Mouse (Mus musculus) heart, embryonic 14.5 days (tissue): ENCODE measurements around the gene Ptpra. TPM values are rescaled to one million over a fixed set of nuclear protein-coding genes. Genes with fewer than 3 reads are reported as not detected.

Experiments used
- ATAC-seq: fragments of 200-750 bp; cut with Nextera tagmentation; 2 replicates; pipeline ENCODE4 v1.8.0; 2017; ENCODE audit warnings: low read depth, moderate TSS enrichment; ENCODE audit not compliant: insufficient number of reproducible peaks, insufficient read depth, low FRiP score
- H3K27ac ChIP-seq, 2 experiments: fragments of 200-500 bp in 1 of 2; fragments of 300-500 bp in 1 of 2; sonication (generic) in 1 of 2; replicated peaks in 1 of 2; 2 replicates each; pipeline ENCODE4 v1.5.1; 2012 to 2014; ENCODE audit warnings: low read depth in 2 of 2, low read length in 2 of 2, control low read depth in 1 of 2, mild to moderate bottlenecking in 1 of 2, mixed read lengths in 1 of 2; ENCODE audit not compliant: control insufficient read depth in 1 of 2, insufficient read depth in 1 of 2
- H3K27me3 ChIP-seq: fragments of 300-500 bp; sonication (generic); 2 replicates; pipeline ENCODE4 v1.6.1; 2014; ENCODE audit warnings: mild to moderate bottlenecking, low read length, control low read depth; ENCODE audit not compliant: control insufficient read depth, insufficient read depth
- H3K36me3 ChIP-seq: fragments of 300-500 bp; sonication (generic); 2 replicates; pipeline ENCODE4 v1.6.1; 2014; ENCODE audit warnings: mild to moderate bottlenecking, control low read depth, low read length, mixed read lengths; ENCODE audit not compliant: control insufficient read depth, insufficient read depth
- H3K4me1 ChIP-seq, 2 experiments: fragments of 200-500 bp in 1 of 2; fragments of 300-500 bp in 1 of 2; sonication (generic) in 1 of 2; 2 replicates each; pipeline ENCODE4 v1.6.1; 2012 to 2014; ENCODE audit warnings: low read length in 2 of 2, control low read depth in 1 of 2, mixed read lengths in 1 of 2; ENCODE audit not compliant: control insufficient read depth in 2 of 2, insufficient read depth in 2 of 2
- H3K4me2 ChIP-seq: fragments of 300-500 bp; sonication (generic); 2 replicates; pipeline ENCODE4 v1.6.1; 2014; ENCODE audit warnings: mild to moderate bottlenecking, low read length
- H3K4me3 ChIP-seq, 2 experiments: fragments of 200-500 bp in 1 of 2; fragments of 300-500 bp in 1 of 2; sonication (generic) in 1 of 2; 2 replicates each; pipeline ENCODE4 v1.5.1; 2012 to 2014; ENCODE audit warnings: low read length in 2 of 2, mild to moderate bottlenecking in 2 of 2, control low read depth in 1 of 2, low read depth in 1 of 2, moderate library complexity in 1 of 2; ENCODE audit not compliant: control insufficient read depth in 1 of 2, insufficient read depth in 1 of 2
- H3K9ac ChIP-seq: fragments of 300-500 bp; sonication (generic); 2 replicates; pipeline ENCODE4 v1.6.1; 2014; ENCODE audit warnings: mild to moderate bottlenecking, low read length
- H3K9me3 ChIP-seq: fragments of 300-500 bp; sonication (generic); 2 replicates; pipeline ENCODE4 v1.6.1; 2016; ENCODE audit warnings: low read length, control low read depth; ENCODE audit not compliant: control insufficient read depth
- WGBS: fragments of 180-500 bp; shearing (Covaris S2); extraction: QIAGEN DNeasy Blood & Tissue Kit; methylation state at CpG from one replicate; pipeline ENCODE4 v1.1.7; 2014; 5-methylcytosine and 5-hydroxymethylcytosine counted together
- polyA plus RNA-seq: library from polyadenylated mRNA; unstranded; fragments of >200 nt; fragmentation: Nextera tagmentation; extraction: Ambion mirVana; gene quantifications from 2 replicates; pipeline ENCODE4 v1.2.1, GENCODE M21; 2014

The Ptpra gene
- polyA plus RNA-seq, 1 experiment from 2014 or later, result 88.5 TPM

DNA sequence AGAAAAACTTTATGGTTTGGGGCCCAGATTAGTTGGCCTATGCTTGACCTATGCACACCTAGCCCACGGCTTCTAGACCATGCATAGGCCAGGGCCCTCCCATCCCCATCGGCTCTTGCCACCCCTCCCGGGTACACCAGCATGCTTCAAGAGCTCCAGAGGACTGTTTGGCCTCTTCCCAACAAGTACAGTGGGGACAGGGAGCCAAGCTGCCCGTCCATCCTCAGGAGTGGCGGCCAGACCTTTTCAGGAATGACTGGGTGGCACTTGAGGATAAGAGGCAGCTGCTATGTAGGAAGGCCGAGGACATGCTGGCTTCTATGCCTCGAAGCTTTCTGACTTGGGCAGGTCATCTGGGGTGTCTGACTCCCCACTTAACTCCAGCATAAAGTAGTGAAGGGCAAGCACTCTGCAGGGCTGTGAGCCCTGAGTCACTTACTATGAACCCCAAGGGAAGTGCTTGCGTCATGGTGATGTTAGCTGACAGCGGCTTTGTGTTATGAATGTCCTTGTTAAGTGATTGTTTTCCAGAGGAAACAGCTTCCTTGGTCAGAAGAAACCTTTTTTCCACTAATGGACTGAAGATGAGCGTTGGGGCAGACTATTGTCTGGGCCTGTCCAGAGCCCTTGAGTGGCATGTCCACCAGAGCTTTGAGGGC, 134.0 kb downstream of the Ptpra start:
- ATAC-seq, result no peak
- Histone ChIP-seq H3K36me3 (no peaks in the 10 kb centered on the region), H3K9ac (no peak overlapping the region), H3K9me3 (no peaks in the 10 kb centered on the region), H3K4me2 (no peak overlapping the region), H3K27me3 (peaks cover 42% of the 10 kb centered on the region), H3K27ac (no peak overlapping the region), H3K4me1 (peaks cover 7 to 18% of the 10 kb centered on the region in 2 experiments; a peak in 3 of 4 replicates), H3K4me3 (no peak overlapping the region)
- 51% methylated on average over 10 of the region's 10 CpGs for WGBS

DNA sequence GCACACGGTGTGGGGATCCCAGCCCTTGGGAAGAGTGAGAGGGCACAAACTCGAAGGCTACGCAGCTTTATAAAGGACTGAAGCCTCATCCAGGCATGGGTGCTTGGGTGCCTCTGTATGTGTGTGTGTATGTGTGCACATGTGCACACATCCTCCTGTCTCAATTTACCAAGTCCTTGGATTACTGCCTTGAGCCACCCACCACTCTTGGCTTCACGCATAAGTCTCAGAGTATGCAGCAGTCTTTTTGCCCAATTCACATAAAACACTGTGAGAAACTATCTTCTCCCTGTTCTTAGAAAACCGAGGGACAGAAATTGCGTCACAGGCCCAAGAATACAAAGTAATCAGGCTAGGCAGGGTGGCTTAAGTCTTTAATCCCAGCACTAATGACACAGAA, 135.9 kb downstream of the Ptpra start:
- Histone ChIP-seq H3K4me3 (no peak overlapping the region), H3K36me3 (peaks cover 6% of the 10 kb centered on the region), H3K27me3 (peaks cover 22% of the 10 kb centered on the region), H3K27ac (no peak overlapping the region), H3K9ac (no peak overlapping the region), H3K4me2 (no peak overlapping the region), H3K9me3 (no peaks in the 10 kb centered on the region), H3K4me1 (peaks cover 5 to 9% of the 10 kb centered on the region in 2 experiments; a peak in 2 of 4 replicates)
- 81% methylated on average over 6 of the region's 6 CpGs for WGBS
- ATAC-seq, result no peak

DNA sequence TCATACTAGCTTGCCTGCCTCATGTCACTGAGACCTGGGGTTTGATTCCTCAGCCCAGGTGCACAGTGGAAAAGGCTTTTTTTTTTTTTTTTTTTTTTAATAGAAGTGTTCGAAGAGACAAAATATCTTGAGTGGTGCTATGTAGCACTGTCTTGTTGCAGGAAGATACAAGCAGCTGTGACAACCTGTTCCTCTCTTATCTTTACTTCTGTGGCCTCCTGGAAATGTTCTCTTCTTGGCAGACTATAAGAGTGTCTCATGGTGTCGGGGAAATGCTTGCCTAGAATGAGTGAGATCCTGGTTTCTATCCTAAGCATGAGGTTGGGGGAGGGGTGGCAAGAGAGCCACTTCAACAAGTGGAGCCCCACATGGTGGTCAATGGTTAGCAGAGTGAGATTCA, 138.3 kb downstream of the Ptpra start:
- Histone ChIP-seq H3K36me3 (peaks cover 16% of the 10 kb centered on the region), H3K27ac (no peak overlapping the region), H3K4me1 (peaks cover 4 to 7% of the 10 kb centered on the region in 2 experiments; a peak in 1 of 4 replicates), H3K9ac (no peak overlapping the region), H3K27me3 (0 out of 2 replicates have a peak, but pooled peaks cover 7% of the 10 kb centered on the region), H3K4me2 (no peak overlapping the region), H3K4me3 (no peak overlapping the region), H3K9me3 (no peaks in the 10 kb centered on the region)
- 40% methylated on average over 2 of the region's 2 CpGs for WGBS
- no peak for ATAC-seq

- WGBS, result 77% methylated on average over 4 of the region's 4 CpGs
- H3K27me3 ChIP-seq, result 0 out of 2 replicates have a peak, but pooled peaks cover 4% of the 10 kb centered on the region
- peaks cover 16% of the 10 kb centered on the region for H3K36me3 ChIP-seq
- ATAC-seq, result no peak
- H3K9me3 ChIP-seq, result no peaks in the 10 kb centered on the region
- H3K4me2 ChIP-seq, result no peak overlapping the region
- no peak overlapping the region for H3K27ac ChIP-seq
- H3K4me3 ChIP-seq, result no peak overlapping the region
- no peak overlapping the region for H3K9ac ChIP-seq
- H3K4me1 ChIP-seq, result no peaks in the 10 kb centered on the region
Observed at GRCm38 (mm10) chr2:130589157-130589556, 139.1 kb downstream of the Ptpra start.

DNA sequence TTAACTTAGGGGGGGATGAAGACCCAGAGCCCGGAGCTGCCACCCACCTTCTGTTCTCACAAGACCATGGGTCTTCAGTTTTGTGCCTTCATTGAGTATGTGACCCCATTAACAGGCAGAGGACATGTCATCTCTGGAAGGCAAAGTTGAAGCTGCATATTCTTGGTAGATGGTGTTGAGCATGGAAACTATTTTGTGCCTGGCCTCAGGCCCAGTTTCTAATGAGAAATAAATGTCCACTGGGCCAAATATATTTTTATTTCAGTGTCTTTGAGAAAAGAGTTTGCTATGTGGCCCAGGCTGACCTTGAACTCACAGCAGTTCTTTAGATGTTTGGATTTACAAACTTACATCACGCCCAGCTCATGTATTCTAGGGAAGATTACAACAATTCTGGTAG, 139.7 kb downstream of the Ptpra start:
- ATAC-seq, result no peak
- 89% methylated on average over 2 of the region's 2 CpGs for WGBS
- Histone ChIP-seq H3K4me1 (no peaks in the 10 kb centered on the region), H3K9me3 (no peaks in the 10 kb centered on the region), H3K9ac (no peak overlapping the region), H3K27me3 (0 out of 2 replicates have a peak, but pooled peaks cover 3% of the 10 kb centered on the region), H3K27ac (no peak overlapping the region), H3K4me3 (no peak overlapping the region), H3K4me2 (no peak overlapping the region), H3K36me3 (peaks cover 16% of the 10 kb centered on the region)

- Histone ChIP-seq H3K27ac (no peak overlapping the region), H3K9ac (no peak overlapping the region), H3K4me2 (no peak overlapping the region), H3K9me3 (no peaks in the 10 kb centered on the region), H3K4me1 (no peaks in the 10 kb centered on the region), H3K4me3 (no peak overlapping the region), H3K27me3 (no peaks in the 10 kb centered on the region), H3K36me3 (peaks cover 25% of the 10 kb centered on the region)
- WGBS, result 94% methylated on average over 2 of the region's 2 CpGs
- no peak for ATAC-seq
Observed at GRCm38 (mm10) chr2:130591016-130591415, 140.9 kb downstream of the Ptpra start.

GRCm38 (mm10) chr2:130595596-130595995, 145.5 kb downstream of the Ptpra start:
- 68% methylated on average over 1 of the region's 1 CpGs for WGBS
- ATAC-seq, result no peak
- peaks cover 51% of the 10 kb centered on the region for H3K36me3 ChIP-seq

DNA sequence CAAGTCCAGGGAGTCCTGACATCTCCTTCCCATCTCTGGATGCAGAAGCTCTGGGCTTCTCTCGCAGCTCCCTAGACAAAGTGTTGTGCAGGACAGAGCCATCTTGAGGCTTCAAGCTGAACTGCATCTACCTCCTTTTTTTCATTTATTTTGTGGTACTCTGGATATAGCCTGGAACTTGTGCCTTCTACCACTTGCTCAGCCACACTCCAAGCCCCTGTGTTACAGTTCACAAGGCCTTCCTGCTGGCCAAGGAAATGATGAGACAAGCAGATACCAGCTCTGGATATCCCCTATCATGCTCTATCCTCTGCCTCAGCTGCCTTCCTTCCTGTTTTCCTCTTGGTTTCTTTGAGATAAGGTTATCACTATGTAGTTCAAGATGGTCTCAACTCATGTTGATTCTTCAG, 147.5 kb downstream of the Ptpra start:
- Histone ChIP-seq H3K27me3 (no peaks in the 10 kb centered on the region), H3K4me3 (no peak overlapping the region), H3K4me1 (no peaks in the 10 kb centered on the region), H3K36me3 (peaks cover 52% of the 10 kb centered on the region), H3K4me2 (no peak overlapping the region), H3K9me3 (no peaks in the 10 kb centered on the region), H3K9ac (no peak overlapping the region), H3K27ac (no peak overlapping the region)
- ATAC-seq, result no peak
- 0% methylated on average over 1 of the region's 1 CpGs for WGBS

More at GRCm38 (mm10) chr2:130595596-130595995, 145.5 kb downstream of the Ptpra start:
- H3K4me1 ChIP-seq, result no peaks in the 10 kb centered on the region
- no peak overlapping the region for H3K4me3 ChIP-seq
- no peak overlapping the region for H3K9ac ChIP-seq
- H3K4me2 ChIP-seq, result no peak overlapping the region
- no peaks in the 10 kb centered on the region for H3K27me3 ChIP-seq
- no peak overlapping the region for H3K27ac ChIP-seq
- H3K9me3 ChIP-seq, result no peaks in the 10 kb centered on the region
